Mouse (Mus musculus) gastrocnemius, adult 2 months (tissue): ENCODE measurements around the gene Ehd3. TPM values are rescaled to one million over a fixed set of nuclear protein-coding genes. Genes with fewer than 3 reads are reported as not detected.

ENCODE experiments used
- DNase-seq: peaks from one replicate; pipeline ENCODE4 v3.0.0; 2022
- H3K27ac ChIP-seq: fragments of 200-600 bp; 2 replicates; pipeline ENCODE4 v1.8.1; 2022; ENCODE audit warnings: mild to moderate bottlenecking
- H3K4me3 ChIP-seq: fragments of 200-600 bp; 2 replicates; pipeline ENCODE4 v1.8.1; 2022; ENCODE audit warnings: mild to moderate bottlenecking, moderate library complexity
- CTCF ChIP-seq: fragments of 200-600 bp; IDR thresholded peaks from 2 replicates; pipeline ENCODE4 v1.8.1; 2022; ENCODE audit warnings: antibody characterized with exemption, mild to moderate bottlenecking, moderate library complexity
- intact Hi-C: fragments of 180-260 bp; cut with DNase I; formaldehyde crosslinking; loops from one replicate; pipeline ENCODE4 v1.15.1; 2025
- long read RNA-seq, 2 experiments: library from polyadenylated mRNA; stranded (forward); transcript quantifications; one replicate each; pipeline ENCODE4 v2.0.0; 2021
- total RNA-seq, 2 experiments: library from RNA; stranded (reverse); gene quantifications; 2 replicates each; pipeline ENCODE4 v1.2.3; 2021

Ehd3 gene
- 1 to 10 TPM; 3.4 to 5.9 TPM for total RNA-seq
- long read RNA-seq, experiment 1, transcript Ehd3-201 (6 exons, 3,659 nt) = major isoform, 6 of 9 reads
- long read RNA-seq, experiment 1, partial matches to known transcripts = 0 of 9 reads
- long read RNA-seq, experiment 1, other reads (novel, unspliced or antisense) = 0 of 9 reads
- long read RNA-seq, experiment 2, partial matches to known transcripts = 1 of 5 reads
- long read RNA-seq, experiment 2, other reads (novel, unspliced or antisense) = 0 of 5 reads

- peak within 1 kb of the TSS; percentile 84 for H3K27ac ChIP-seq
- no peak for DNase-seq
- intact Hi-C loops = loop anchor here (1.0 kb wide), 1 partner anchor 79 kb away; no protein-coding TSS in a partner anchor
- H3K4me3 ChIP-seq = peak within 1 kb of the TSS; percentile 87
- no peak for TF ChIP-seq CTCF
Observed at GRCm38 (mm10) chr17:73803521-73804184, at the start of gene Ehd3. Gene Ehd3 (plus strand): TSS chr17:73804134.

- intact Hi-C loops = no loop called here
- TF ChIP-seq CTCF = no peak
- no peak for DNase-seq
- H3K4me3 ChIP-seq = no peak overlapping the region
- H3K27ac ChIP-seq = no peak overlapping the region
Observed at GRCm38 (mm10) chr17:73770964-73771363, 33.0 kb upstream of the Ehd3 start.

- TF ChIP-seq CTCF = no peak
- no peak for DNase-seq
- intact Hi-C loops = no loop called here
- Histone ChIP-seq H3K27ac (no peak overlapping the region), H3K4me3 (no peak overlapping the region)
Observed at GRCm38 (mm10) chr17:73786642-73787311, 17.2 kb upstream of the Ehd3 start.

- Histone ChIP-seq H3K27ac (no peak overlapping the region), H3K4me3 (no peak overlapping the region)
- TF ChIP-seq CTCF = no peak
- intact Hi-C loops = no loop called here
- no peak for DNase-seq
Observed at GRCm38 (mm10) chr17:73790284-73791020, 13.5 kb upstream of the Ehd3 start.

GRCm38 (mm10) chr17:73796789-73797188, 7.1 kb upstream of the Ehd3 start:
- no peak for DNase-seq
- H3K27ac ChIP-seq = no peak overlapping the region
- no peak for TF ChIP-seq CTCF
- no peak overlapping the region for H3K4me3 ChIP-seq
- intact Hi-C loops = no loop called here

- intact Hi-C loops = no loop called here
- no peak overlapping the region for H3K27ac ChIP-seq
- no peak for DNase-seq
- H3K4me3 ChIP-seq = no peak overlapping the region
- TF ChIP-seq CTCF = no peak
Observed at GRCm38 (mm10) chr17:73797706-73798105, 6.2 kb upstream of the Ehd3 start.

DNA sequence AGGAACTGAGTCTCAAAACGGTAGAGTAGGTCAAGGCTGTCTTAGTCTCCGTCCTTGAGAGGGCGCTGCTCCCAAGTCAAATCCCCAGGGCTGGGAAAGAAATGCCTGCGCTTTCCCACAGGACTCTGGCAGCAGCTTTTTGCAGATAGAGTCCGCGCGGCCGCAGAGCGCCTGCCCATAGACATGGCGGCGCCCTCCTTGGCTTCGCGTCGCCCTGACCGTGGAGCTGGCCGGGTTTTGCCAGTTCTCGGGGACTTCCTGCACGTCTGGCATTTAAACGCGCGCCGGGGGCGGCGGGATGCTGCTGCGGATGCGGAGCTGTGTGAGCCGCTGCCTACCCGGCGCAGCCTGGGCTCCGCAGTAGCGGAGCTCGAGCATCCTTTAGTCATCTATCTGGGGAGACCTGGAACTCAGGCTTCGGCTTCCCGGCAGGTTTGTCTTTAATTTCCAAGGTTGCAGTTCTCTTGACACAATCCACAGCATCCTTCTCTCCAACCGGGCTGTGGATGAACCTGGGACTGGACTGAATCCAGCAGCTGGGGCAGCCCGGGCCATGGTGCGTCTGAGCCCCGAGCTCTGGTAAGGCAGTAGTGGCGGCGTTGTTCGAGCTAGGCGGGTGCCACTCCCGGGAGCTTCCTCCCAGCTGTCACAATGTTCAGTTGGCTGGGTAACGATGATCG, 798 bp downstream of the Ehd3 start:
- peak; percentile 77 for TF ChIP-seq CTCF
- intact Hi-C loops = loop anchor here (1.0 kb wide), 1 partner anchor 78 kb away; no protein-coding TSS in a partner anchor
- peak overlapping the region; percentile 87 for H3K4me3 ChIP-seq
- peak; percentile 90 for DNase-seq
- peak overlapping the region; percentile 84 for H3K27ac ChIP-seq

DNA sequence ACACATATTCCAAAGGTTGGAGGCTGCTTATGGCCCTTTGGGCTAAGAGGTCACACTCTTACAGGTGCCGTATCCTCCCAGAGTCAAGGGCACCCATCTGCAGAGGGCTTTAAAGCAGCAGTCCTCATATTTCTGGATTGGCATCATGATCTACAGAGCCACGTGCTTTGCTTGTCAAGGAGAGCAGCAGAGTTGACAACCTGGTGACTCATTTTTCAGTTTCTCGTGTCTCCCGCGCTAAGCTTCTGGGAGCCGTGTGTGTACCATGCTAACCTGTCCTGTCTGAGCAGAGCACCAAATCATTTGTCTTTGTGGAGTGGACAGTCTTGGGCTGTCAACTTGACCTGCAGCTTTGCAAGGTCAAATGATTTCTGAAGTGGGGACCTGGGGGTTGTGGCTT, 2.4 kb downstream of the Ehd3 start:
- no peak for DNase-seq
- intact Hi-C loops = no loop called here
- Histone ChIP-seq H3K27ac (peak overlapping the region; percentile 9; the same call in 1 of the 2 replicates), H3K4me3 (peak overlapping the region; percentile 87)
- TF ChIP-seq CTCF = no peak

DNA sequence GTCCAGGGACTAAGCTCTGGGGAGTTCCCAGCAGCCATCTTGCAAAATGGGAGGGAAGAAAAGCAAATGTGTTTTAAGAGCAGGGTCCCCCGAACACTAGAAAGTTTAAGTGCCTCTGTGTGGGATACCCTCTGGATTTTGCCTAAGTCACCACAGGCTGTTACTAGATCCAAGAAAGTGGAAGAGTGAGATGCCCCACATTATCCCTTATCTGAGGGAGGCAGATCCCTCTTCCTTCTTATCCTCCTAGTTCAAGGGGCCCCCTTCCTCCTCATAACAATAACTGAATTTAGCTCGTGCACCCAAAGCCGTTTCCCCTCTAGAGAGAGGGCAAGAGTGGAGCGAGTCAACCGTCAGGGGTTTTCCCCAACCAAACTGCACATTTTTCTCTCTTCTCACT, 3.3 kb downstream of the Ehd3 start:
- DNase-seq = no peak
- intact Hi-C loops = no loop called here

DNA sequence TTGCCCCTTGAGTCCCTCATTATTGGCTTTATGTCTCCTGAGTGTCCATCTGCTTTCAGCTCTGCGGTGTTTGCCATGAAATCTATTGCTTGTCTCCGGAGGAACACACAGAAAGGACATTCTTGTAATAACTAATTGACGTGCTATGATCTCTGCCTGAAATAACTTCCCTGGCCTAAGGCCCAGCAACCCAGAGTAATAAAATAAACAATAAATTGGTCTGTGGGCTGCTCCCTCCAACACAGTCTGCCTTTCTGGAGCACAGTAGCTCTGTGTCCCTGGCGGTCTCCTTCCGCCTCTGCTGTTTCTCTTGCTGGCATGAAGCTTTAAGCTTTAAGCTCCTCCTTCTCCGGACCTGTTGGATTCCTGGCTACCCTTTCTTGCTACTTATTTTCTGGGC, 4.5 kb downstream of the Ehd3 start:
- TF ChIP-seq CTCF = no peak
- peak overlapping the region; percentile 86 for H3K27ac ChIP-seq
- 0 out of 2 replicates have a peak overlapping the region, but pooled peaks have one; percentile 2 for H3K4me3 ChIP-seq
- peak; percentile 23 for DNase-seq
- intact Hi-C loops = no loop called here

More for the DNA sequence above, 3.3 kb downstream of the Ehd3 start:
- TF ChIP-seq CTCF = no peak
- H3K27ac ChIP-seq = no peak overlapping the region
- no peak overlapping the region for H3K4me3 ChIP-seq

DNA sequence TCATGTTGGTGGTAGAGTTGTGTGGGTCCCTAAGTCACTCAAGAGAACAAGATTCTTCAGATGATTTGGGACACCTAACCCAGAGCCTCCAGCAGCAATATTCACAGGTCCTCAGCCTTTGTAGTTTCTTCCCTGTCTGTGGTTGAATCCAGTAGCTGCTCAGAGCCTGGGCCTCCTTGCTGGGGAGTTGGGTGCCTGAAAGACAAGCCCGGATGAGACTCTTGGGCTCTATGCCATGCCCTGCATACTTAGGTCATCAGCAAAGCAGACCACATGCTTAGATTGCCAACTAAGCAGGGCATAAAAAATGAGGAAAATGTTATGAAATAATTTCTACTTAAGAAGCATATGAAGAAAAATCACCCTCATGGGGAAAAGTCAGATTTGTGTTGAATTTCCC, 6.9 kb downstream of the Ehd3 start:
- intact Hi-C loops = no loop called here

DNA sequence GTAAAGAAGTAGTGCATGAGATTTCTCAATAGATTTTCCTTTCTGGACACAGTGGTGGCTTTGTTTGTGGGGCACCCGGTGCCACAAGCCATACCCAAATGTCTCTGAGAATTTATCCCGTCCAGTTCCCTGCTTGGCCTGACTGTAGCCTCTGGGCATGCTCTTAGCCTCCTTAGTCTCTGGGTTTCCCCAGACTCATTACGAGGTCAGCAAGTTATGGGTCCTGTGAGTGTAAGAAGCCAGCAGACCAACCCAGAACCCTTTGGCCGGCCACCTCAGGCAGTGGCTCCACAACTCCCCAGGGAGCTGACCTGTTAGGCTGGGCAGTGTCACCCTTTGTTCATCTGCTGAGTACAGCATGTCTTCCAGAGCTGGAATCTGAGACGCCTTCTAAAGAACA, 7.6 kb downstream of the Ehd3 start:
- DNase-seq = peak; percentile 85
- intact Hi-C loops = no loop called here
- no peak for TF ChIP-seq CTCF
- Histone ChIP-seq H3K4me3 (no peak overlapping the region), H3K27ac (peak overlapping the region; percentile 86)

More for the DNA sequence above, 6.9 kb downstream of the Ehd3 start:
- H3K4me3 ChIP-seq = no peak overlapping the region
- TF ChIP-seq CTCF = no peak
- peak; percentile 41 for DNase-seq
- peak overlapping the region; percentile 86 for H3K27ac ChIP-seq
